Mouse (Mus musculus): ENCODE results near the gene Katna1. TPM values are rescaled to one million over a fixed set of nuclear protein-coding genes. Genes with fewer than 3 reads are reported as not detected.
A peak's percentile ranks its signal among the peaks of the same experiment; 100 is the strongest.
"Not testable (repeated sequence)": the region's sequence is repeated elsewhere in the genome, so short reads cannot be mapped to it uniquely, and the experiment has no call there.

The Katna1 gene
- total RNA-seq (2017): 57.2 and 80.5 TPM in 2 replicates

DNA sequence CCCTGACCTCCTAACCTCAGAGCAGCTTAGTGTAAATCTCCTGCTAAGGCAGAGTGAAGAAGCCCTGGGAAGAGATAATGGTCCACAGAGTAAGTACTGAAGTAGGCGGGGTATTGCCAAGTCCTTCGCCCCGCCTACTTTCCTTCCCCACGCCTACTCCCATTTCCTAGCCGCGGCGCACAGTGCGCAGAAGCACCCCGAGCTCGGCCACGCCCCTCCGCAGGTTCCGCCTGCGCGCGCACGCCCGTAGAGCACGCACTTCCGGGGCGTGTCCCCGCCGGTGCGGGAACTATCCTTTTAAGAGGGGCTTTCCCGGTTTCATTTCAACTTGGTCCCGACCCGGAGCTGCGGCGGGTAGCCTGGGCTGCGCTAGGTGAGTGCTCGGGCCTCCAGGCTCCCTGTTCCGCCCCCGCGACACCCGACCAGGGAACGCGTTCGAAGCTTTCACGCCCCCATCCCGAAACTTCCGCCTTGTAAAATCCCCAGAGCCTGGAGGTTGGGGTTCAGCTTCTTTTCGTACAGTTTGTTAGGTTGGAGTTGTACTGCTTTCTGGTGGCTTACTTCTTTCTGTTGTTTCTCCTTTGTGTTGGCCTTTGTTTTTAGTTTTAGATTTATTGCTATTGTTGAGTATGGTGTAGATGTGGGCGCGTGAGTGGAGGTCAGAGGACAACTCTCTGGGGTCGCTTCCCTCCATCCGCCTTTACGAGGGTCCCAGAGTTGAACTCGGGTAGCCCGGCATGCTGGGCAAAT lies at the start of gene Katna1:
Gene Katna1 (plus strand): TSS at position 250 of the 750 bp plus-strand sequence.
- peak; percentile 93 for ATAC-seq (replicated peaks; ENCODE audit: low read depth, poor library complexity, severe bottlenecking)

DNA sequence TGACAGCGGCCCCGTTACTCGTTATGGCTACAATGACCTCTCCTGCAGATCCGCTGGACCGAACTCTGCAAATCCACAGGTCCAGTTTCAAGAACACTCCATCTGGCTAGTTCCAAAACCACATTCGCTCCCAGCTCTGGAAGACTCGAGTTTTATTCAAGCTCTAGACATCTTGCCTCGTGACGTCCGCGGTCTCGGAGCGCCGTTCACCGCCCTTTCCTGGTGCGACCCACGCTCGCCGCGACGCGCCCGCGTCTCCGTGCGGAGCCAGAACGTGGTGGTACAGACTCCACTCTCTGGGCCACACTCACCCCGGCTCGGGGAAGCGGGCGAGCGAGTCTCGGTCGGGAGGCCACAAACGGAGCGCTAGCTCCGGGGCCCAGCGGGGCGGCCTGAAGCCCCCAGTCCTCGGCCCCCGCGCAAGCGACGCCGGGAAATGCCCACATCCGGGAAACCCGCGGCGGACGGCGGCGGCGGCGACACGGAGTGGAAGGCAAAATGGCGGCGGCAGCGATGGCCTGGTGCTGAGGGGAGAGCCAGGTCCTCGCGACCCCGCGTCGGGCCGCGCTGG lies 45.0 kb upstream of the Katna1 start, which contains the start of the genes Pcmt1 and Lats1:
Gene Pcmt1 (minus strand): TSS at position 406 of the 571 bp plus-strand sequence.
Gene Lats1 (plus strand): TSS at position 484 of the 571 bp plus-strand sequence.
- peak; percentile 64 for ATAC-seq (replicated peaks; ENCODE audit: low read depth, poor library complexity, severe bottlenecking)

- ATAC-seq (replicated peaks; ENCODE audit: low read depth, poor library complexity, severe bottlenecking): peak; percentile 77
Observed at GRCm38 (mm10) chr10:7681343-7682025, 44.3 kb upstream of the Katna1 start.

- ATAC-seq (replicated peaks; ENCODE audit: low read depth, poor library complexity, severe bottlenecking): no peak
Observed at GRCm38 (mm10) chr10:7682249-7682648, 43.6 kb upstream of the Katna1 start.

DNA sequence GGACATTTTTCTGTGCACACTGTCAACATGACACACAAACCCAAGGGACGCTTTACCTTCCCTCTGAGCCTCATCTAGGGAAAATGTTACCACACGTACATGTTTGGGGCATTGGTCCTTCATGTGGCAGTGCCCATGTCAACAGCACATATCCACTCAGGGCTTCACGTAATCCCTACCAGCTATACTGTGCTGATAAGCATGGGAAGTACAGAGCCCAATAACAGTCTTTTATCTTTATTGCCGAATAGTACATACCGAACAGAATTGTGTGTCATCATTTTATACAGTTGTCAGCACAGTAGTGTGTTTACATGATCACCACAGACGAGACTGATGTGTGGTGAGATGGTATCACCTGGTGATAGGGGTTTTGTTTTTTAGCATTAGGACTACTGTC lies 38.9 kb upstream of the Katna1 start:
- ATAC-seq (replicated peaks; ENCODE audit: low read depth, poor library complexity, severe bottlenecking): no peak

DNA sequence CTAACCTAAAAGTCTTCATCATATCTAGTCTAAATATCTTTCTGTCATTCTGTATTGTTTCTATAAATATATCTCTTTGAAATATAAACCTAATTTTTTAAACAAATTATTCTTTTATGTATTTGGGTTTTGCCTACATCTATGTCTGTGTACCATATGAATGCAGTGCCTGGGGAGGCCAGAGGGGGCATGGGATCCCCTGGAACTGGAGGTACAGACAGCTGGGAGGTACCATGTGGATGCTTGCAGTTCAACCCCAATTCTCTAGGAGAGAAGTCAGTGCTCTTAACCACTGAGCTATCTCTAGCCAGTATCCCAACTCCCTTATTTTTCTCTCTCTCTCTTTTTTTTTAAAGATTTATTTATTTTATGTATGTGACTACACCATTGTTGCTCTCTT lies 30.5 kb upstream of the Katna1 start:
- peak; percentile 83 for ATAC-seq (replicated peaks; ENCODE audit: low read depth, poor library complexity, severe bottlenecking)

DNA sequence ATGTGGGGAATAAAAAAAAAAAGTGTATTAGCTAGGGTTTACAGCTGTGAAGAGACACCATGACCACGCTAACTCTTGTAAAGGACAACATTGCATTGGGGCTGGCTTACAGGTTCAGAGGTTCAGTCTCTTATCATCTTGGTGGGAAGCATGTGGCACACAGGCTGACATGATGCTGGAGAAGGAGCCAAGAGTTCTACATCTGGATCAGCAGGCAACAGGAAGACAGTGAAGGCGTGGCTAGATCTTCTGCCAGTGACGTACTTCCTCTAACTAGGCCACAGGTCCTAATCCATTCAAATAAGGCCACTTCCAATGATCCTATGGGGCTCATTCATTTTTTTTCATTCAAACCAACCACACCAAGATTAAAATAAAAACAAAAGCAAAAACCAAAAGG lies 25.7 kb upstream of the Katna1 start:
- 0 out of 2 replicates have a peak, but pooled peaks have one; percentile 54 for ATAC-seq (replicated peaks; ENCODE audit: low read depth, poor library complexity, severe bottlenecking)

DNA sequence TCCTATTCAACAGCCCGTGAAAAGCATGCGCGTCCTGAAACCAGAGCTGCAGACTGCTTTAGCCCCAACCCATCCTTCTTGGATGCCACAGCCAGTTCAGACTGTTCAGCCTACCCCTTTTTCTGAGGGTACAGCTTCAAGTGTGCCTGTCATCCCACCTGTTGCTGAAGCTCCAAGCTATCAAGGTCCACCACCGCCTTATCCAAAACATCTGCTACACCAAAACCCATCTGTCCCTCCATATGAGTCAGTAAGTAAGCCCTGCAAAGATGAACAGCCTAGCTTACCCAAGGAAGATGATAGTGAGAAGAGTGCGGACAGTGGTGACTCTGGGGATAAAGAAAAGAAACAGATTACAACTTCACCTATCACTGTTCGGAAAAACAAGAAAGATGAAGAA lies 23.2 kb upstream of the Katna1 start:
- ATAC-seq (replicated peaks; ENCODE audit: low read depth, poor library complexity, severe bottlenecking): no peak

DNA sequence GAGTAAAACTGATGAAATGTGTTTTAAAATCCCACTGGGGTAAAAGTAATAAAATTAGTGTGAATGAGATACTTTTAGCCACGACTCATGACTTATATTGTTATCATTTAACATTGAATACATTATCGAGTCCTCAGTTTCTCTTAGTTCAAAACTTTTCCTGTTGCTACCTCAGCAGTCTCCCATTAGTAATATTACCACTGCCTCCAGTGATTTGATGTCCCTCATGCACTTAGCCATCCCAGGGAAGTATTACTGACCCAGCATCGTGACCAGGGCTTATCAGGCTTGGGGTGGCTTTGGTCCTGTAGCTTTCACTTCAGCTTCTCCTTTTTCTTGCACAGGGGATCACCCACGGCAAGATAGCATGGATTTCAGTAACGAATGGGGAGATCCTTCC lies 15.7 kb upstream of the Katna1 start:
- no peak for ATAC-seq (replicated peaks; ENCODE audit: low read depth, poor library complexity, severe bottlenecking)

GRCm38 (mm10) chr10:7712506-7712905 lies 13.3 kb upstream of the Katna1 start:
- no peak for ATAC-seq (replicated peaks; ENCODE audit: low read depth, poor library complexity, severe bottlenecking)

- ATAC-seq (replicated peaks; ENCODE audit: low read depth, poor library complexity, severe bottlenecking): no peak
Observed at GRCm38 (mm10) chr10:7715056-7715455, 10.7 kb upstream of the Katna1 start.

DNA sequence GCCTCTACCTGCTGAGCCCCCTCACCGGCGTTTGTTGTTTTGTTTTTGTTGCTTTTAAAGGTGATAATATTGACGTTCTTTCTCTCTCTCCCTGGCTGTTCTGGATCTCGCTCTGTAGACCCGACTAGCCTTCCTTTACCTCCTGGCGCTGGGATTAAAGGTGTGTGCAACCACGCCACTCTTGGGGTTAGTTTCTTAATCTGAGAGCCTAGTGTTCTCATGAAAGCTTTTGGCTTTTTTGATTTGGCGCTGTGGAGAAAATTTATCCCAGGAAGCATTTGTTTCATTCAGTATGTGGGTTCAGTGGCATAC lies 657 bp downstream of the Katna1 start:
- no peak for ATAC-seq (replicated peaks; ENCODE audit: low read depth, poor library complexity, severe bottlenecking)

DNA sequence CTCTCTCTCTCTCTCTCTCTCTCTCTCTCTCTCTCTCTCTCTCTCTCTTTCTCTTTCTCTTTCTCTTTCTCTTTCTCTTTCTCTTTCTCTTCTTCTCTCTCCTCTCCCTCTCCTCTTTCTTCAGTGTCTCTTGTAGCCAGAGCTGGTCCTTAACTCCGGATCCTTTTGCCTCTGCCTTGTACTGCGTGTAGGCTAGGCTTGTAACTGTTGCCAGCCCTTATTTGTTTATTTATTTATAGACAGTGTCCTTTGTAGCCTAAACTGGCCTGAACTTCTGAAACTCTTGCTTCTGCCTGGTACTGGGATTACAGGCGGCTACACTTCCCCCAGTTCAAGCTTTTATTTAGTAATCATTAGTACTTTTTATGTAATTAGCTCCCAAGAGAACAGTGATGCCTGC lies 1.2 kb downstream of the Katna1 start:
- no peak for ATAC-seq (replicated peaks; ENCODE audit: low read depth, poor library complexity, severe bottlenecking)

DNA sequence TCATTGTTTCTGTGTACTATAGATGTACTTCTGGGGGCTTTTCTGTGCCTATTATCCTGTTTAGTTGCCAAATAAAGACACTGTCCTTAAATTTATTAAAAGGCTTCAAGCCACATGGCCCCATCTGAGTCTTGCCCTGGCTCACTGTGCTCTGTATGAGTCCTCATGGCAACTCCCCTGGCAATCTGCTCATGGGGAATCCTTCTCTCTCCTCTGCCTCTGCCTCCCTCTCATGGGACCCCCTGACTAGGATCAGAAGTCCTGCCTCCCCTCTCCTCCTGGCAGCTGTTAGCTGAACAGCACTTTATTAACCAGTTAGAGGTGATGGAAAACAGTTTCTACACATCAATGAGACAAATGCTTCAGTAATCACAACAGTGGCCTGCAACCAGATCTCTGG lies 5.8 kb downstream of the Katna1 start:
- ATAC-seq (replicated peaks; ENCODE audit: low read depth, poor library complexity, severe bottlenecking): no peak

- no peak for ATAC-seq (replicated peaks; ENCODE audit: low read depth, poor library complexity, severe bottlenecking)
Observed at GRCm38 (mm10) chr10:7737122-7737521, 11.3 kb downstream of the Katna1 start.

GRCm38 (mm10) chr10:7737914-7738313 lies 12.1 kb downstream of the Katna1 start:
- 0 out of 2 replicates have a peak, but pooled peaks have one; percentile 36 for ATAC-seq (replicated peaks; ENCODE audit: low read depth, poor library complexity, severe bottlenecking)

DNA sequence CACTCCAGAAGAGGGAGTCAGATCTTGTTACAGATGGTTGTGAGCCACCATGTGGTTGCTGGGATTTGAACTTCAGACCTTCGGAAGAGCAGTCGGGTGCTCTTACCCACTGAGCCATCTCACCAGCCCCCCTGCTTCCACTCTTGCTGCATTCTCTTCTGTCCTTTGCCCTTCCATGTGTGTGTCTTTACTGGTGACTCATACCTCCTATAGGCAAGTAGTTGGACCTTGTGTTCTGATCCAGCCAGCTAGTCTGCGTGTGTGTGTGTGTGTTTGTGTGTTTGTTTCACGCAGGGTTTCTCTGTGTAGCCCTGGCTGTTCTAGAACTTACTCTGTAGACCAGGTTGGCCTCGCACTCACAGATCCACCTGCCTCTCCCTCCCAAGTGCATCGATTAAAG lies 19.7 kb downstream of the Katna1 start:
- ATAC-seq (replicated peaks; ENCODE audit: low read depth, poor library complexity, severe bottlenecking): not testable (repeated sequence)

GRCm38 (mm10) chr10:7748752-7749151 lies 23.0 kb downstream of the Katna1 start:
- no peak for ATAC-seq (replicated peaks; ENCODE audit: low read depth, poor library complexity, severe bottlenecking)

DNA sequence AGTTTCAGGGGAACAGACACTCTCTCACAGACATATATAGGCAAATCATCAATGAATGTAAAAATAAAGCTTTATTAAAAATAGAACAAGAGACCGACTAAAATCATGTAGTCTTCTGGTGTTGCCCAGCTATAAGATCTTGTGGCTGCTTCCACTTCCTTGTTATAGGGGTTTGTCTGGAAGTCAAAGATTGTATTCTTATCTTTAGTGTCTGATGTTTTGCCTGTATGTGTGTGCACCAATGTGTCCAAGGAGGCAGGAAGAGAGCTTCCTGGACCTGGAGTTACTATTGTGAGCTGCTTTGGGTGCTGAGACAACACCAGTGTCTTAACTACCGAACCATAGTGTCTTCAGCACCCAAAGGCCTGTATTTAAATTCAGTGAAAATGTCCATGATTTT lies 31.7 kb downstream of the Katna1 start:
- ATAC-seq (replicated peaks; ENCODE audit: low read depth, poor library complexity, severe bottlenecking): 0 out of 2 replicates have a peak, but pooled peaks have one; percentile 32

GRCm38 (mm10) chr10:7772346-7772745 lies 46.5 kb downstream of the Katna1 start:
- ATAC-seq (replicated peaks; ENCODE audit: low read depth, poor library complexity, severe bottlenecking): no peak

- no peak for ATAC-seq (replicated peaks; ENCODE audit: low read depth, poor library complexity, severe bottlenecking)
Observed at GRCm38 (mm10) chr10:7772769-7773168, 47.0 kb downstream of the Katna1 start.

All from common myeloid progenitor, adult 5-6 weeks (primary cell).